Mouse (Mus musculus) cortical plate, adult 2 months (tissue): ENCODE data around the gene Fam167b.

ENCODE experiments used
- CTCF ChIP-seq: fragments of 200-500 bp; IDR thresholded peaks from 2 replicates; pipeline ENCODE4 v1.5.1; 2011; ENCODE audit warnings: mild to moderate bottlenecking, control low read depth, low read length; ENCODE audit not compliant: insufficient read depth; ENCODE audit errors: extremely low read depth
- POLR2A ChIP-seq: fragments of 200-500 bp; IDR thresholded peaks from 2 replicates; pipeline ENCODE4 v1.6.1; 2011; ENCODE audit warnings: mild to moderate bottlenecking, low read length, control low read depth; ENCODE audit not compliant: insufficient read depth; ENCODE audit errors: extremely low read depth

GRCm38 (mm10) chr4:129549306-129549705, 29.0 kb downstream of the Fam167b start:
- TF ChIP-seq CTCF (no peak), POLR2A (no peak)
